Mouse (Mus musculus) kidney, embryonic 15.5 days (tissue): Measurements from ENCODE around the gene Gbf1. TPM values are rescaled to one million over a fixed set of nuclear protein-coding genes. Genes with fewer than 3 reads are reported as not detected.

Source experiments
- ATAC-seq: fragments of 200-750 bp; cut with Nextera tagmentation; replicated peaks from 2 replicates; pipeline ENCODE4 v1.8.0; 2017; ENCODE audit warnings: moderate TSS enrichment; ENCODE audit not compliant: low FRiP score
- H3K27ac ChIP-seq: fragments of 300-500 bp; sonication (generic); 2 replicates; pipeline ENCODE4 v1.5.1; 2015; ENCODE audit warnings: mild to moderate bottlenecking, inconsistent platforms
- H3K27me3 ChIP-seq: fragments of 300-500 bp; sonication (generic); 2 replicates; pipeline ENCODE4 v1.6.1; 2015; ENCODE audit warnings: inconsistent platforms
- H3K36me3 ChIP-seq: fragments of 300-500 bp; sonication (generic); 2 replicates; pipeline ENCODE4 v1.6.1; 2015; ENCODE audit warnings: inconsistent platforms
- H3K4me1 ChIP-seq: fragments of 300-500 bp; sonication (generic); 2 replicates; pipeline ENCODE4 v1.6.1; 2015; ENCODE audit warnings: inconsistent platforms
- H3K4me2 ChIP-seq: fragments of 300-500 bp; sonication (generic); 2 replicates; pipeline ENCODE4 v1.6.1; 2015; ENCODE audit warnings: moderate library complexity, mild to moderate bottlenecking, inconsistent platforms
- H3K4me3 ChIP-seq: fragments of 300-500 bp; sonication (generic); replicated peaks from 2 replicates; pipeline ENCODE4 v1.5.1; 2015; ENCODE audit warnings: mild to moderate bottlenecking, inconsistent platforms
- H3K9ac ChIP-seq: fragments of 300-500 bp; sonication (generic); 2 replicates; pipeline ENCODE4 v1.6.1; 2015; ENCODE audit warnings: mild to moderate bottlenecking, inconsistent platforms
- H3K9me3 ChIP-seq: fragments of 300-500 bp; sonication (generic); replicated peaks from 2 replicates; pipeline ENCODE4 v1.6.1; 2016; ENCODE audit warnings: inconsistent platforms
- WGBS: fragments of 180-500 bp; shearing (Covaris S2); methylation state at CpG from one replicate; pipeline ENCODE4 v1.1.7; 2015; ENCODE audit warnings: mixed read lengths; 5-methylcytosine and 5-hydroxymethylcytosine counted together
- polyA plus RNA-seq: library from polyadenylated mRNA; unstranded; fragments of >200 nt; fragmentation: Nextera tagmentation; extraction: Ambion mirVana; gene quantifications from 2 replicates; pipeline ENCODE4 v1.2.1, GENCODE M21; 2015

Gene Gbf1
- polyA plus RNA-seq, 1 experiment from 2014 or later = 51.0 TPM

DNA sequence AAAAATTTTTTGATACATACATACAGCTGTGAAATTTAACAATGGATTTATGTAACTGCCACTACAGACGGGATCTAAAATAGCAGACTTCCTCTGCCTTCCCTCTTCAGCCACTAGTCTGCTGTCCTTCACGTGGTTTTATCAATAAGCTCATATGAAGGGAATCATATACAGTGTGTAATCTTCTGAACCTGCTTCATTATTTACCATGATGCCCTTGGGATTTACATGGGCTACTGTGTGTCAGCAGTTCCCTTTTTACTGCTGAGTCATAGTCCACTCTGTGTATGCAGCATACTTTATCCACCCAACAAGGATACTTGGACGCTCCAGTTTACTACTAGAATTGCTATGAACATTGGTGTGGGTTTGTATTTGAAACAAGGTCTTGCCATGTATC lies 75.0 kb downstream of the Gbf1 start:
- Histone ChIP-seq H3K4me1 (peaks cover 6% of the 10 kb centered on the region; the same call in 1 of the 2 replicates), H3K36me3 (peaks cover 6% of the 10 kb centered on the region; the same call in 1 of the 2 replicates), H3K27ac (no peak overlapping the region), H3K4me3 (no peak overlapping the region), H3K9me3 (no peaks in the 10 kb centered on the region), H3K9ac (no peak overlapping the region), H3K27me3 (no peaks in the 10 kb centered on the region), H3K4me2 (no peak overlapping the region)
- ATAC-seq = no peak
- WGBS = 94% methylated on average over 3 of the region's 3 CpGs

DNA sequence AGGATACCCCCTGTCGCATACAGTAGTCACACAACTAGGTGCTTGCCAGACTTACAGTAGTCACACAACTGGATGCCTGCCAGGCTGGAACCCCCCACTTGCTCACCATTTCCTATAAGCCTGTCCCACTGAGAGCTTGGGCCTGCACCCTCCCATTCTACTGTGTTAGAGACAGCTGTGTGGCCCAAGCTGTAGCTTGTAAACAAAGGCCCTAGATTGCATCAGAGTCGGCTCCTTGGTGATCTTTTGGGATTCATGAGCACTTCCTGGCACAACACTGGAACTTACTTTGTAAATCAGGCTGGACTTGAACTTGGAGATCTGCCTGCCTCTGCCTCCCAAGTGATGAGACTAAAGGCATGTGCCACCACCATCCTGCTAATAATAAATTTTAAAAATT lies 82.1 kb downstream of the Gbf1 start:
- Histone ChIP-seq H3K27ac (no peak overlapping the region), H3K4me2 (no peak overlapping the region), H3K27me3 (no peaks in the 10 kb centered on the region), H3K9ac (no peak overlapping the region), H3K9me3 (no peaks in the 10 kb centered on the region), H3K36me3 (peaks cover 4% of the 10 kb centered on the region; the same call in 1 of the 2 replicates), H3K4me1 (no peaks in the 10 kb centered on the region), H3K4me3 (no peak overlapping the region)
- 85% methylated on average over 2 of the region's 2 CpGs for WGBS
- no peak for ATAC-seq

DNA sequence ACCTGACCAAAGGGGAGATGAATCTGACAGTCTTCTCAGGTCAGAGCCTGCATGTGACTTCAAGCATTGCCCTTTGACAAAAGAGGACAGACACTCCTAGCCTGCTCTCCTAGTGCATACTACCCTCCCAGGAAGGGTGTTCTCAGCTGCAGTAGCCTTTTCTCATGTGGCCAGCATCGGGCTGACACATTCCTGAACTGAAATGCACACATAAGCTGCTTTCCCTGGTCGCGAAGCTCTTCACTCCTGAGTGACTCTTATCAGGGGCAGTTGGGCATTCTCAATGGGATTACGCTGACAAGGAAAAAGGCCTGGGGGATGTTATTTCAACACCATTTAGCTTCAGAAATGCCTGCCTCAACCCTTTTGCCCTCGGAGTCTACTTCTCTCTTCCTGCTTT lies 84.3 kb downstream of the Gbf1 start:
- Histone ChIP-seq H3K27me3 (no peaks in the 10 kb centered on the region), H3K4me2 (no peak overlapping the region), H3K36me3 (peaks cover 4% of the 10 kb centered on the region; the same call in 1 of the 2 replicates), H3K27ac (no peak overlapping the region), H3K4me1 (no peaks in the 10 kb centered on the region), H3K4me3 (no peak overlapping the region), H3K9me3 (no peaks in the 10 kb centered on the region), H3K9ac (no peak overlapping the region)
- WGBS = 81% methylated on average over 5 of the region's 5 CpGs
- no peak for ATAC-seq

DNA sequence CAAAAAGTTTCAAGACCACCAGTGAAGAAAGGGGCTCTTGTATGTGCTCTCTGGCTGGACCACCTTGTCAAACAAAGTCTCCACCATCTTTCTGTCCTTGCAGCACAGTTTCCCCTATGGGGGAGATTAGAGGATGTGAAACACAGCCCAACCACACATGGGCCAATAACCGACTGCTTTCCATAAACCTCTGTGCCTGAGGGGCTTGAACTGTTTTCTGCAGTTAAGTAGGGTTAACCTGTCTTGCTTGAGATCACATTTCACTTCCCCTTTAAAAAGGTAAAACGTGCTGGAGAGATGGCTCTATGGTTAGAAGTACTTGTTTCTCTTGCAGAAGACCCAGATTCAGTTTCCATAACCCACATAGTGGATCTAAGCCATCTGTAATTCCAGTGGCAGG lies 87.9 kb downstream of the Gbf1 start:
- whole genome bisulfite sequencing = 54% methylated on average over 2 of the region's 2 CpGs
- H3K4me2 ChIP-seq = no peak overlapping the region

DNA sequence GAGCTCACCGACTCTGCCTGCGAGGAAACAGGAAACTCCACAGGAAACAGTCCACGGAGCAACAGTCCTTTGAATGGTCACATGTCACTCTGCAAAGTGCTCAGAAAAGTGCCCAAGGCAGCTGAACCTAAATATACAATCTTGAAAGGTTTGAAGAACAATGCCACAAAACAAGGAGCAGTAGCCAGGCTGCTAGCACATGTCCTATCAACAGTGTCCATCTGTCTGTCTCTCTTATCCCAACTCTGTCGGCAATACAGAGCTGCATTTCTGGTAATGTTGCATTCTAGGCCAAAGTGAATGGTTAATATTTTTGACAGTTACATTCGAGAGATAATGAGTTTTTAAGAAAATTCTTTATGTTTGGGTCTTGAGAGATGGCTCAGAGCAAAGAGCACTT lies 90.1 kb downstream of the Gbf1 start:
- H3K27me3 ChIP-seq = no peaks in the 10 kb centered on the region
- H3K4me2 ChIP-seq = no peak overlapping the region
- no peaks in the 10 kb centered on the region for H3K9me3 ChIP-seq
- no peak overlapping the region for H3K9ac ChIP-seq
- H3K36me3 ChIP-seq = peaks cover 10% of the 10 kb centered on the region
- ATAC-seq = no peak
- no peak overlapping the region for H3K4me3 ChIP-seq
- WGBS = 71% methylated on average over 5 of the region's 5 CpGs
- no peaks in the 10 kb centered on the region for H3K4me1 ChIP-seq
- no peak overlapping the region for H3K27ac ChIP-seq

More for the DNA sequence above, 87.9 kb downstream of the Gbf1 start:
- no peak overlapping the region for H3K9ac ChIP-seq
- no peaks in the 10 kb centered on the region for H3K9me3 ChIP-seq
- H3K27ac ChIP-seq = no peak overlapping the region
- no peaks in the 10 kb centered on the region for H3K4me1 ChIP-seq
- no peak for ATAC-seq
- H3K36me3 ChIP-seq = no peaks in the 10 kb centered on the region; the same call in 1 of the 2 replicates
- no peak overlapping the region for H3K4me3 ChIP-seq
- no peaks in the 10 kb centered on the region for H3K27me3 ChIP-seq

DNA sequence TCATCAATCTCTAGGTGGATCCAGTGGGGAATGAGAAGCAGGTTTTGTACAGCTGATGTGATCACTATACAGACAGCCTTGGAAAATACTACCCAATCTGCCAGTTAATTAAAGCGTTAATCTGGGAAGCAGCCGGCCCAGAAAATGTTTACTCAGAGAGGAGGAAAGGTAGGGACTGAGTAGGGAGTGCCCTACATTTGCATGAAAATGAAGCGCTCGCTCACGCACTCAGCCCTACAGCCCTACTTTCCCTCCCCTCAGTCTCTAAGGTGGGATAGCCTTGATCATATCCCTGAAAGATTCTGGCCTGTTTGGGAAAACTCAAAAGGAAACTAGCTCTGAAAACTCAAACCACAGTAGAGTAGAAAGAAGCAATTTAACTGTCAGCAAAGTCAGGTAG lies 92.3 kb downstream of the Gbf1 start:
- no peaks in the 10 kb centered on the region for H3K9me3 ChIP-seq
- H3K9ac ChIP-seq = no peak overlapping the region
- no peak overlapping the region for H3K4me2 ChIP-seq
- no peaks in the 10 kb centered on the region for H3K4me1 ChIP-seq
- ATAC-seq = no peak
- no peak overlapping the region for H3K27ac ChIP-seq
- H3K36me3 ChIP-seq = peaks cover 16% of the 10 kb centered on the region
- H3K4me3 ChIP-seq = no peak overlapping the region
- no peaks in the 10 kb centered on the region for H3K27me3 ChIP-seq
- 37% methylated on average over 5 of the region's 5 CpGs for WGBS

DNA sequence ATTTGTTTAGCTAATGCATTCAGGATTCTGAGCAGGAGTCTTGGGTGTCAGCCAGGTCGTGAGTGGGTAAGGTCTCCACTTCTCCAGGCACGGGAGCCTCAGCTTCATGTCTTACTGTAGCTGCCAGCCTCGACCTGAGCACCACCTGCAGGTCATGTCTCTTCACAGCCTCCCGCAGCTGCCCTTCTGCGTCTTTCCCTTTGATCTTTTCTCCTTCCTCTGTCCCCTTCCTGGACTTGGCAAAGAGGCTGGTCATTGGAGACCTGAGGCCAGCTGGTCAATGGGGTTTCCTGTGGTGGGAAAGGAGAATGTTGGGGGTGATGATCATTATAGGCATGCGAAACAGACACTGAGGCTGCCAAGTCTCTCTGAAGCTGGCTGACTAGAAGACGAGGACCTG lies 96.7 kb downstream of the Gbf1 start:
- no peaks in the 10 kb centered on the region for H3K4me1 ChIP-seq
- 19% methylated on average over 7 of the region's 7 CpGs for WGBS
- no peak overlapping the region for H3K4me3 ChIP-seq
- H3K9ac ChIP-seq = no peak overlapping the region
- no peaks in the 10 kb centered on the region for H3K27me3 ChIP-seq
- no peak for ATAC-seq
- no peaks in the 10 kb centered on the region for H3K9me3 ChIP-seq
- peaks cover 36% of the 10 kb centered on the region for H3K36me3 ChIP-seq
- H3K4me2 ChIP-seq = no peak overlapping the region
- H3K27ac ChIP-seq = no peak overlapping the region

DNA sequence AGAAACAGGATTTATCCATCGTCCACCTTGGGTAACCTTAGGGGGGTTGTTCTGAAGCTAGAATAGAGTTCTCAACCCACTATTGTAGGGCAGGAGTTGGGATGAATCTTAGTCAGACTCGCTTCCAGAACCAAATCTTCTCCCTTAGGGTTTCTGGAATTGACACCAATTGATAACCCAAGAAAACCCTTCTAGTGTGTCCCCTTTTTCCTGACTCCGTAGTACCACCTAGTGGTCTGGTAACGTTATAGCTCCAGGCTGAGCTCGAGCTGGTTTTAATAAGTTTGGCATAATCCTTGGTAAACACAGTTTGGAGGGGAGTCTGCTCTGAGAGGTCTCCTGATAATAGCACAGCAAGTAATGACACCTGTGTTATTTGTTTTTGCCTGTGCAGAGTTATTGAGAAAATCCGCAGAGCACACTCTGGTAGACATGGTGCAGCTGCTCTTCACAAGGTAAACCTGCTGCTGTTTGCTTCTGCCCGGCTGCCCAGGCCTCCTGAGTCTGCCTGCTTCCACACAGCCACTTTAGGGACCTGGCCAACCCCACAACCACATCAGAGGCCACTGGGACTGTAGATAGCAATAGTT lies 101.9 kb downstream of the Gbf1 start:
- no peak for ATAC-seq
- H3K9me3 ChIP-seq = no peaks in the 10 kb centered on the region
- 38% methylated on average over 7 of the region's 7 CpGs for WGBS
- H3K9ac ChIP-seq = no peak overlapping the region
- no peaks in the 10 kb centered on the region for H3K27me3 ChIP-seq
- H3K4me2 ChIP-seq = no peak overlapping the region
- H3K4me1 ChIP-seq = no peaks in the 10 kb centered on the region
- H3K4me3 ChIP-seq = no peak overlapping the region
- peaks cover 68% of the 10 kb centered on the region for H3K36me3 ChIP-seq
- H3K27ac ChIP-seq = no peak overlapping the region

DNA sequence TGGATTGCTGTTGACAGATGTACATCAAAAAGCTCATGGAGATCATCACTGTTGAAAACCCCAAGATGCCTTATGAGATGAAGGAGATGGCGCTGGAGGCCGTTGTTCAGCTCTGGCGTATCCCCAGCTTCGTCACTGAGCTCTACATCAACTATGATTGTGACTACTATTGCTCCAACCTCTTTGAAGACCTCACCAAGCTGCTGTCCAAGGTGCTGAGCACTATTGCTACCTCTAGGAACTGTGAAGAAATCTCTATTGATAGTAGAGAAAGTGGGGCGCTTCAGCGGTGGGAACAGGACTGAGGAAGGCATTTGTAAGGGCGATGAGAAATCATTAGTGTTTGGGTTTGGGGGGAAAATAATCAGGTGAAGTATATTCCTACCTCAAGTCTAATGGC lies 112.5 kb downstream of the Gbf1 start:
- Histone ChIP-seq H3K4me1 (no peaks in the 10 kb centered on the region), H3K27ac (no peak overlapping the region), H3K4me3 (no peak overlapping the region), H3K36me3 (peaks cover 100% of the 10 kb centered on the region), H3K4me2 (no peak overlapping the region), H3K9me3 (no peaks in the 10 kb centered on the region), H3K27me3 (no peaks in the 10 kb centered on the region), H3K9ac (no peak overlapping the region)
- ATAC-seq = no peak
- 95% methylated on average over 7 of the region's 7 CpGs for WGBS

DNA sequence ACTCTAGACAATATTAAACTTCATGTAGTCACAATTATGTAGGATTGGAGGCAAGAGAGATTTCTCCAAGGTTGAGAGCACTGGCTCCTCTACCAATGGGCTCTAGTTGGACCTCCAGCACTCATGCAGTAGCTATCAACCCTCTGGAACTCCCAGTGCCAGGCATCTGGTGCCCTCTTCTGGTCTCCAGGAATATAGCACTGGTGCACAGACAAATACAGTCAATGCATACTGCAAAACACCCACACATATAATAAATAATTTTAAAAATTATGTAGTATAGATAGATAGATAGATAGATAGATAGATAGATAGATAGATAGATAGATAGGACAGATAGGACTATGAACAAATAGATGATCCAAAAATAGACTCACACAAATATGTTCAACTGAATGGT lies 123.0 kb downstream of the Gbf1 start:
- Histone ChIP-seq H3K4me3 (no peak overlapping the region), H3K36me3 (peaks cover 83% of the 10 kb centered on the region), H3K27me3 (no peaks in the 10 kb centered on the region), H3K9me3 (no peaks in the 10 kb centered on the region), H3K27ac (no peak overlapping the region), H3K4me1 (no peaks in the 10 kb centered on the region), H3K9ac (no peak overlapping the region), H3K4me2 (no peak overlapping the region)
- ATAC-seq = no peak

DNA sequence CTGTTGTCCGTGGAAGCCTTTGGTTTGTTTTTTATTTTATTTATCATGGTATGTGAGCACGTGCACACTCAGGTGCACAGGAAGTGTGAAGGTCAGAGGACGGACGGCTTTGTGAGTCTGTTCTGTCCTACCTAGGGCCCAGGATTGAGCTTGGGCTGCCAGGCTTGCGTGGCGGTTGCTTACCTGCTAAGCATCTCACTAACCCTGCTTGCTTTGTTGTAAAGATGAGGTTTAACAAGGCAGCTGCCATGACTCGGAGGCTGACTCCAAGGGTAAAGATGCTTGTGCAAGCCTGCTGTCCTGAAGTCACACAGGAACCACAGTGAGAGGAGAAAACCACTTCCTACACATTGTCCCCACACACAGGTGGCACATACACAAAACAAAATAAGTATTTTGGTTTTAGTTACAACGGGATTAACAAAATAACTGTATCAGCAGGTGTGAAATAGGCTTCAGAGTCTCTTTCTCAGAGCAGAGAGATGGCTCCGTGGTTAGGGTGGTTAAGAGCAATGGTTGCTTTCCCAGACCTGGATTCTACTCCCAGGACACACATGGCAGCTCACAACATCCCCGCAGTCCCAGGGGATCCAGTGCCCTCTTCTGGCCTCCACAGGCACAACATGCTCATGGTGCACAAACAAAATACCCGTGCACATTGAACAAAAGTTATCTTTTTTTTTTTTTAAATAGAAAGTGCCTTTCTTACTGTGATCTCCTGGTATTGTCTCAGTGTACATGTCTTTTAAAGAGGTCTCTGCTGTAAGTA lies 130.0 kb downstream of the Gbf1 start:
- H3K27ac ChIP-seq = no peak overlapping the region
- no peaks in the 10 kb centered on the region for H3K27me3 ChIP-seq
- 96% methylated on average over 11 of the region's 11 CpGs for WGBS
- no peak overlapping the region for H3K4me2 ChIP-seq
- peaks cover 93% of the 10 kb centered on the region for H3K36me3 ChIP-seq
- no peaks in the 10 kb centered on the region for H3K9me3 ChIP-seq
- no peak for ATAC-seq
- no peak overlapping the region for H3K4me3 ChIP-seq
- H3K9ac ChIP-seq = no peak overlapping the region
- no peaks in the 10 kb centered on the region for H3K4me1 ChIP-seq

DNA sequence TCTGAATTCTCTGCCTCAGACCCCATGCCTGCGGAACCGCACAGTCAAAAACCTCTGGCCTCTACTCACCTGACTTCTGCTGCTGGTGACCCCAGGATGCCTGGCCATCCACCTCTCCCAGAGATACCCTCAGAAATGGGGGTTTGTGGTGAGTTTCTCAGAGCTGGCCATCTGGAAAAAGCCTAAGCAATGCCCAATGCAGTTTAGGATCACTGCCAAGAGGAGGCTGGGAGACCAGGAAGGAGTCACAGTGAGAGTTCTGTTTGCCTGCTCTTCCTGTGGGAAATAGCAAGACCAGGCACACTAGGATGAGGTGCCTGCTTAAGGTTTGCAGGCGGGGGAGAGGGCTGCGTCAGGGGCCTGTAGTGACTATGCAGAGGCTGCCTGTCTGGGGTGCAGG lies 132.4 kb downstream of the Gbf1 start:
- H3K9ac ChIP-seq = no peak overlapping the region
- H3K27me3 ChIP-seq = no peaks in the 10 kb centered on the region
- H3K36me3 ChIP-seq = peaks cover 76% of the 10 kb centered on the region
- ATAC-seq = no peak
- no peaks in the 10 kb centered on the region for H3K9me3 ChIP-seq
- H3K4me2 ChIP-seq = no peak overlapping the region
- H3K27ac ChIP-seq = no peak overlapping the region
- H3K4me1 ChIP-seq = no peaks in the 10 kb centered on the region
- 93% methylated on average over 4 of the region's 4 CpGs for WGBS
- no peak overlapping the region for H3K4me3 ChIP-seq

DNA sequence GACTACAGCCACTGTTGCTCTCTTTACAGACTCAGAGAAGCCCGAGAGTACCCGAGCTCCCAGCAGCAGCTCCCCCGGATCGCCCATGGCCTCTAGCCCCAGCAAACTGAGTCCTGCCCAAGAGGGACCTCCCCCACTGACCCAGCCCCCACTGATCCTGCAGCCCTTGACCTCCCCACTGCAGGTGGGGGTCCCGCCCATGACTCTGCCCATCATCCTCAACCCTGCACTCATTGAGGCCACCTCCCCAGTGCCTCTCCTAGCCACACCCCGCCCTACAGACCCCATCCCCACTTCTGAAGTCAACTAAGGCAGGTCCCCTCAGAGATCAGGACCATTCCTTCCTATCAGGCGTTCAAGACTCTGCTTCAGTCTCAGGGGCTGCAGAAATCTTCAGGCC lies 133.3 kb downstream of the Gbf1 start:
- peaks cover 67% of the 10 kb centered on the region for H3K36me3 ChIP-seq
- no peak for ATAC-seq
- WGBS = 68% methylated on average over 7 of the region's 7 CpGs

More for the DNA sequence above, 133.3 kb downstream of the Gbf1 start:
- H3K4me2 ChIP-seq = no peak overlapping the region
- H3K27me3 ChIP-seq = no peaks in the 10 kb centered on the region
- H3K9me3 ChIP-seq = no peaks in the 10 kb centered on the region
- no peak overlapping the region for H3K27ac ChIP-seq
- no peak overlapping the region for H3K4me3 ChIP-seq
- H3K4me1 ChIP-seq = no peaks in the 10 kb centered on the region
- H3K9ac ChIP-seq = no peak overlapping the region
